Mouse (Mus musculus) lung, adult 2 months (tissue): ENCODE measurements around the gene Nubp1. TPM values are rescaled to one million over a fixed set of nuclear protein-coding genes. Genes with fewer than 3 reads are reported as not detected.

Experiments used
- DNase-seq: peaks from one replicate; pipeline ENCODE4 v3.0.0; 2022
- H3K4me1 ChIP-seq: fragments of 200-500 bp; 2 replicates; pipeline ENCODE4 v1.6.1; 2011; ENCODE audit warnings: low read length; ENCODE audit not compliant: control insufficient read depth, insufficient read depth
- H3K4me3 ChIP-seq: fragments of 200-500 bp; replicated peaks from 2 replicates; pipeline ENCODE3; 2011; ENCODE audit warnings: low read depth, mild to moderate bottlenecking, control low read depth, low read length; ENCODE audit errors: extremely low read depth
- CTCF ChIP-seq: fragments of 200-500 bp; IDR thresholded peaks from 2 replicates; pipeline ENCODE4 v1.5.1; 2011; ENCODE audit warnings: mild to moderate bottlenecking, low read length, control low read depth; ENCODE audit not compliant: insufficient read depth
- POLR2A ChIP-seq: fragments of 200-500 bp; IDR thresholded peaks from 2 replicates; pipeline ENCODE4 v1.6.1; 2011; ENCODE audit warnings: low read depth, mild to moderate bottlenecking, control low read depth, low read length, borderline replicate concordance; ENCODE audit errors: extremely low read depth
- WGBS: fragments of 180-500 bp; shearing (Covaris S2); methylation state at CpG from one replicate; pipeline ENCODE4 v1.1.7; 2018; 5-methylcytosine and 5-hydroxymethylcytosine counted together
- polyA plus RNA-seq: library from polyadenylated mRNA; depleted of rRNA; stranded (reverse); fragments of >200 nt; gene quantifications from 2 replicates; pipeline ENCODE4 v1.2.3, GENCODE M21; 2012; rRNA removed

Nubp1 gene
- polyA plus RNA-seq, 1 experiment, result 31.0 TPM

GRCm38 (mm10) chr16:10454583-10454974 is 42.8 kb downstream of the Nubp1 start:
- TF ChIP-seq CTCF (no peak), POLR2A (no peak)
- WGBS, result 76% methylated on average over 3 of the region's 3 CpGs
- no peak overlapping the region for H3K4me3 ChIP-seq
- peaks cover 15% of the 10 kb centered on the region for H3K4me1 ChIP-seq
- DNase-seq, result no peak

- peaks cover 1% of the 10 kb centered on the region; the same call in 1 of the 2 replicates for H3K4me1 ChIP-seq
- DNase-seq, result no peak
- 69% methylated on average over 2 of the region's 2 CpGs for WGBS
- no peak overlapping the region for H3K4me3 ChIP-seq
- no peak for TF ChIP-seq CTCF
- no peak for TF ChIP-seq POLR2A
These were observed 48.4 kb downstream of the Nubp1 start for GRCm38 (mm10) chr16:10460188-10460587.

- TF ChIP-seq CTCF, result no peak
- TF ChIP-seq POLR2A, result no peak
- WGBS, result 73% methylated on average over 2 of the region's 2 CpGs
- Histone ChIP-seq H3K4me3 (no peak overlapping the region), H3K4me1 (no peaks in the 10 kb centered on the region)
- DNase-seq, result no peak
These were observed 49.4 kb downstream of the Nubp1 start for GRCm38 (mm10) chr16:10461178-10461577.

- no peaks in the 10 kb centered on the region for H3K4me1 ChIP-seq
- no peak for DNase-seq
- no peak overlapping the region for H3K4me3 ChIP-seq
- no peak for TF ChIP-seq POLR2A
- no peak for TF ChIP-seq CTCF
- 21% methylated on average over 4 of the region's 4 CpGs for WGBS
These were observed 53.4 kb downstream of the Nubp1 start for GRCm38 (mm10) chr16:10465011-10465681.

GRCm38 (mm10) chr16:10467391-10468107 is 55.8 kb downstream of the Nubp1 start:
- Histone ChIP-seq H3K4me1 (no peaks in the 10 kb centered on the region), H3K4me3 (no peak overlapping the region)
- WGBS, result 36% methylated on average over 11 of the region's 11 CpGs
- no peak for DNase-seq
- TF ChIP-seq POLR2A, result no peak
- no peak for TF ChIP-seq CTCF

GRCm38 (mm10) chr16:10468201-10468600 is 56.5 kb downstream of the Nubp1 start:
- H3K4me1 ChIP-seq, result peaks cover 3% of the 10 kb centered on the region; the same call in 1 of the 2 replicates
- no peak overlapping the region for H3K4me3 ChIP-seq
- 73% methylated on average over 1 of the region's 1 CpGs for WGBS
- TF ChIP-seq CTCF, result no peak
- no peak for TF ChIP-seq POLR2A
- no peak for DNase-seq

- Histone ChIP-seq H3K4me1 (peaks cover 5% of the 10 kb centered on the region), H3K4me3 (no peak overlapping the region)
- no peak for TF ChIP-seq CTCF
- no peak for TF ChIP-seq POLR2A
- DNase-seq, result no peak
- WGBS, result 82% methylated on average over 3 of the region's 3 CpGs
These were observed 60.2 kb downstream of the Nubp1 start for GRCm38 (mm10) chr16:10471950-10472349.

Other genes with a start within 250 kb of the Nubp1 start
- gene Rpl39l, start 241.7 kb upstream of the Nubp1 start, polyA plus RNA-seq, result 0.16 TPM in 1 of 2 replicates, not detected in the other
- not detected in 2 replicates for gene Atf7ip2, start 219.2 kb upstream of the Nubp1 start, polyA plus RNA-seq
- gene Emp2, start 98.0 kb upstream of the Nubp1 start, polyA plus RNA-seq, result 763 and 1,000 TPM in 2 replicates
- gene Tekt5, start 16.5 kb upstream of the Nubp1 start, polyA plus RNA-seq, result 6.8 and 9.2 TPM in 2 replicates
- gene Tvp23a, start 35.4 kb downstream of the Nubp1 start, polyA plus RNA-seq, result 0.63 and 1.2 TPM in 2 replicates
- 13.2 and 13.3 TPM in 2 replicates for gene Ciita, start 68.1 kb downstream of the Nubp1 start, polyA plus RNA-seq
- gene Dexi, start 131.1 kb downstream of the Nubp1 start, polyA plus RNA-seq, result 56.1 and 59.5 TPM in 2 replicates
- gene Clec16a, start 133.4 kb downstream of the Nubp1 start, polyA plus RNA-seq, result 12.7 and 18.3 TPM in 2 replicates